Comparison of ENCODE assay signal across 22 mouse cellular contexts in genomic region chr9:31606936-31607335, GRCm38 (mm10).
"Had no signal": no experiment of that assay in that cellular context is flagged by ENCODE, and none has a peak within 500 bp of the region (broad histone marks: within the 10 kb centered on the region; RNA-seq: fewer than 3 reads in every experiment).

No protein-coding gene starts in this region.

- H3K36me3 ChIP-seq: liver, embryonic 15.5 days; lung, embryonic 15.5 days; midbrain, embryonic 10.5 days; midbrain, embryonic 12.5 days; neural tube, embryonic 13.5 days; neural tube, embryonic 15.5 days had no signal

- H3K27me3 ChIP-seq: liver, embryonic 15.5 days; lung, embryonic 15.5 days; midbrain, embryonic 12.5 days; neural tube, embryonic 13.5 days; neural tube, embryonic 15.5 days had no signal

- H3K4me2 ChIP-seq: liver, embryonic 15.5 days; lung, embryonic 15.5 days; midbrain, embryonic 12.5 days; neural tube, embryonic 13.5 days; neural tube, embryonic 15.5 days had no signal

- ATAC-seq: liver, postnatal 0 days; lung, postnatal 0 days; midbrain, embryonic 16.5 days had no signal

- DNase-seq: liver, postnatal 0 days; lung, adult 2 months; lung, postnatal 14 days; lung, postnatal 4 days; midbrain, embryonic 14.5 days; retina, postnatal 1 day; right cerebral cortex, adult 18-20 months; right cerebral cortex, postnatal 25 days; right cerebral cortex, postnatal 4 days; spleen, adult 18-20 months; thymus, adult 2 months; thymus, postnatal 25 days; thymus, postnatal 4 days had no signal

- H3K4me3 ChIP-seq: liver, embryonic 15.5 days; lung, embryonic 15.5 days; midbrain, embryonic 10.5 days; midbrain, embryonic 12.5 days; myocyte; neural tube, embryonic 13.5 days; neural tube, embryonic 15.5 days had no signal

- H3K9ac ChIP-seq: liver, embryonic 15.5 days; liver, postnatal 0 days; lung, embryonic 15.5 days; midbrain, embryonic 12.5 days; neural tube, embryonic 13.5 days; neural tube, embryonic 15.5 days had no signal

- H3K9me3 ChIP-seq: liver, embryonic 15.5 days; lung, embryonic 15.5 days; midbrain, embryonic 10.5 days; midbrain, embryonic 12.5 days; neural tube, embryonic 13.5 days; neural tube, embryonic 15.5 days had no signal

- H3K4me1 ChIP-seq: liver, embryonic 15.5 days; midbrain, embryonic 10.5 days; midbrain, embryonic 12.5 days; neural tube, embryonic 13.5 days; neural tube, embryonic 15.5 days had no signal

- H3K27ac ChIP-seq: liver, embryonic 15.5 days; lung, embryonic 15.5 days; midbrain, embryonic 10.5 days; midbrain, embryonic 12.5 days; neural tube, embryonic 13.5 days; neural tube, embryonic 15.5 days had no signal
